Mouse (Mus musculus) ovary, adult 18-20 months (tissue): ENCODE data around the gene Snapc1.

ENCODE experiments used
- DNase-seq: peaks from one replicate; pipeline ENCODE4 v3.0.0; 2022; ENCODE audit warnings: low spot score, mixed read lengths

Snapc1 gene

GRCm38 (mm10) chr12:73964291-73965281 lies at the start of gene Snapc1:
Gene Snapc1 (plus strand): TSS chr12:73964481.
- DNase-seq = peak; percentile 92

GRCm38 (mm10) chr12:73918479-73918878 lies 45.8 kb upstream of the Snapc1 start:
- no peak for DNase-seq

GRCm38 (mm10) chr12:73930266-73930665 lies 34.0 kb upstream of the Snapc1 start:
- DNase-seq = no peak

- no peak for DNase-seq
Observed at GRCm38 (mm10) chr12:73931274-73931673, 33.0 kb upstream of the Snapc1 start.

- DNase-seq = no peak
Observed at GRCm38 (mm10) chr12:73934528-73934927, 29.8 kb upstream of the Snapc1 start.

- no peak for DNase-seq
Observed at GRCm38 (mm10) chr12:73937353-73937752, 26.9 kb upstream of the Snapc1 start, which contains the start of gene Gm49321. Gene Gm49321 (plus strand): TSS chr12:73937653.

DNA sequence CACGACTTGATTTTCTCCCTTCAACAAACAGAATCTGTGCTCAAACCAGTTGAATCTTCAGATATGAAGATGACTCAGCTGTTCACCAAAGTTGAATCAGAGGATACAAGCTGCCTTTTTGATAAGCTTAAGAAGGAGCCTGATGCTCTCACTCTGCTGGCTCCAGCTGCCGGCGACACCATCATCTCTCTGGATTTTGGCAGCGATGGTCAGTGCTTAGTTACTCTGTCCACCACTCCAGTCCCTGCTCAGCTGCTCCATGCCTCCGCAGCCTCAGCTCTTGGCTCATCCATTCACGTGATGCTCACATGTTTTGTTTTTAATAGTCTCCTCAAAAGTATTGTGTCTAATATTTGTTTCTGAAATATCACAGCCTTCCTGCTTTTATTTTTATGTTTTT lies 24.7 kb upstream of the Snapc1 start:
- no peak for DNase-seq

DNA sequence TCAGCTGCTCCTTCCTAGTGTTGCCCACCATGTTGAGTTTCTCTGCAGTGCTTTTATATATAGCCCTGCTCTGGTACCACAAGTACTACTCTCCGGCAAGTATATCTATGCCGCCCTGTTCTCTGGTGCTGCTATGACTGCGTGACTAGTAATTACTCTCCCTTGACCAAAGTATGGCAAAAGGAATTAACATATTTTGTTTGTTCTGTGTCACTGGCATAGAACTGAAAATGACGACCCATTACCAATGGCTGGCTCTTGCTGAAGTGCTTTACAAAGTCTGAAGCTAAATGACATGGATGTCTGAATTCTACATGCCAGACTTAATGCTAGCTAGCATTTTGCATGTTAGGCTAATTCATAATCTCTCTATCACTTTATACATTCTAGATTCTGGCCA lies 15.9 kb upstream of the Snapc1 start:
- no peak for DNase-seq

DNA sequence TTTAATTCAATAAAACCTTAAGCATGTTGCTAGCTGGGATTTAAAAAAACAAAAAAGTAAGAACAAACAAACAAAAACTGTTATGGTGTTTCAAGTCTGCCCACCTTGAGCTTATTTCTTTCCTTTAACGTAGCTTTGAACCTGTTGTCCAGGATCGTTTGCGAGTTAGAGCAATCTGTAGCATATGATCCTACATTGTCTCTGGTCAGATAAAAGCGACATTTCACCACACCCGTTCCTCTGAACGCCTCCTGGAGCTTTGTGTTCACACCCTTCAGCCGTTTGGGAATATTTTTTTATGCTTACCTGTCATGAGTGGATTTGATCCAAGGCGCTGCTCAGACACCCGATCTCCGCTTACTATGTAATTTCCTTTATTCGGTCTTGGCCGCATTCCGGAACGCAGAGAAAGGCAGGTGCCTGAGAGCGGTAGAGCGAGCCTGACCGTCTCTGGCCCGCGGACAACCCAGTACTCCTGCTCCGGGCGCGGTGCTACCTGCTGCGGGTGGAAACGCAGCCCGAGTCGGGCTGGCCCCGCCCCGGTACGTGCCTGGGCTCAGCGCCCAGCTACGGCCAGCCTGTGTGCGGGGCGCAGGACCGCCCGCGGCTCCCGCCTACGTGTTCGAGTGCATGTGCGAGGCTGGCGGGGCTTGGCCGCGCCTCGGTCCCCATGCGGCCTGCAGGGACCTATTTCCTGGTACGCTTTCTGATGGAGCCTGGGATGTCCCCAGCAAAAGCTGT lies 14.8 kb upstream of the Snapc1 start:
- DNase-seq = peak; percentile 5

DNA sequence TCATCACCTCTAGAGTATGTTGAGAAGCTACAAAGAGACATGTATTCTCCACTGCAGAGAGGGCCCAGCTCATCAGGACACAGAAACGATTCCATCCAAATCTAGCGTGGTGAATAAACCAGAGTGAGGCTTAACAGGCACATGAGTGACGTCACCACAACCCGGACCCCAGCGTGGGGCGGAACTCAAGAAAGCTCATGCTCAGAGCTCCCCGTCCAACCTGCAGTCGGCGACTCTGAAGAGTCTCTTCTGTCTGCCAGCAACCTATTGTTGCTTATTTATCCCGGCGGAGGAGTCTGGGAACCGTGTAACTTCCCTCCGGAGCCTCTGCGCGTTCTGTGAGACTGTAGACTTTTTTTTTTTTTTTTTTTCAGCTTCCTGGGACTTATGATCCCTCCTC lies 11.4 kb upstream of the Snapc1 start:
- peak; percentile 11 for DNase-seq

DNA sequence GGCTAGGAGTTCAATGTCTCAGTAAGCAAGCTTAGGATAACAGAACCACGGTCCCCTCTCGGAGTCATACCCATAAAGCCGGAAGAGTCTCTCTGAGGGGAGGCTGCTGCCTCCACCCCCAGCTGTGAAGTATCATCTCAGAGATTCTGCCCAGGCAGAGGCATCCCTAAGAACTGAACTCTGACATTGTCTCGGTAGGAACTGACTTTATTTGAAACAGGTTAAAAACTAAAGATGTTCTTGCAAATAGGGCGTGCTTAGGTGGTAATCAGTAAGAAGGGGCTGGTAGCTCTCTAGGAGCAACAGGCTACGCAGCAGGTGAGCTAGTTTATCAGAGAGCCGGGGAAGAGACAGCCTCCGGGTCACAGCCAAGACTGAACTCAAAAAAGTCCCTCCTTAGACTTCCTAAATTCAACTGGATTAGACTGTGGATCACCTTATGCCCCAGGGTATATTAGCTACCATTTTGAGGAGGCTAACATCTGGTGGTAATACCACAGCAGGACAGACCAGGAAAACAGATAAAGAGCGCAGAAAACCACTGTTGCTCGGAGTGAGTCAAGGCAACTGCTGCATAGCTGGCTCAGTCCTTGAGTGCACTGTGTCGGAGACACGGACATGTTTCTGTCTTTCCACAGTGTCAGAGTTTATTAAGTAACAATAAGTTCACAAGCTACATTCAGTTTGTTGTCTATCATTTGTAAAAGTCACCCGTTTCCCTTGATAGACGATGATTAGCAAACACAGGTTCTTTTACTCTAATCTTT lies 10.7 kb upstream of the Snapc1 start:
- DNase-seq = no peak

DNA sequence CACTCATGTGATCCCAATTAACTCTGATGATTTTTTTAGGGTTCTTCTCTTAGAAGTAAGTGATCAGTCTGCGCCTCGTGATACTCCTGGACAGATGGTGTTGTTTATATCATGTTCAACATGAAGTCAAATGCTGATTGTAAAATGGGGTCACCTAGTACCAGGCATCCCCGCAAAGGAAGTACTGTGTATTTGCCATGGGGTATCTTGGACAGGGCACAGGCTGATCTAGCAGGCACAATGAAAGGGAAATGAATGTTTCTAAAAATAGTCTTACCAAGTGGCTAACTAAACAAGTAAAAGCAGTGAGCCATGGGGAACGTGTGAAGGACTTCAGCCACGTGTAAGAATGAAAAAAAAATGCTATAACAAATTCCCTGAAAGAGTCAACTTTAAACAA lies 9.5 kb upstream of the Snapc1 start:
- no peak for DNase-seq

- no peak for DNase-seq
Observed at GRCm38 (mm10) chr12:73957676-73958075, 6.6 kb upstream of the Snapc1 start.

DNA sequence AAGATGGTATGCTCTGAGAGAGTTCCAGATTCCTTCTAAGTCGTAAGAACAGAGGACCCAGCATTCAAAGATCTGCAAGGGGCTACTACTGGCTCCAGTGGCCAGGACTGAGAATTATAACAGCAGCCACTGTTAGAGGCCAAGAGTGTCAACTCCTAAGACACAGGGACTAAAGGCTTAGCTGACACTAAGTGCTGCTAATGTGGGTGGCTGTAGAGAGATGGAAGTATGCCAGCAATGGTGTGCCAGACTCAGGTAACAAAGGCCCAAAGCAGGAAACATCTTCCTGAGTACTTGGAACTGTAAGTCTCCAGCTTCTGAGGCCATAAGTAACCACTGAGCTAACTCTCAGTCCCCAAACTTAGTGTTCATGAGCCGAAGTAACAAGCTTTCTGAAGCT lies 5.5 kb upstream of the Snapc1 start:
- no peak for DNase-seq

DNA sequence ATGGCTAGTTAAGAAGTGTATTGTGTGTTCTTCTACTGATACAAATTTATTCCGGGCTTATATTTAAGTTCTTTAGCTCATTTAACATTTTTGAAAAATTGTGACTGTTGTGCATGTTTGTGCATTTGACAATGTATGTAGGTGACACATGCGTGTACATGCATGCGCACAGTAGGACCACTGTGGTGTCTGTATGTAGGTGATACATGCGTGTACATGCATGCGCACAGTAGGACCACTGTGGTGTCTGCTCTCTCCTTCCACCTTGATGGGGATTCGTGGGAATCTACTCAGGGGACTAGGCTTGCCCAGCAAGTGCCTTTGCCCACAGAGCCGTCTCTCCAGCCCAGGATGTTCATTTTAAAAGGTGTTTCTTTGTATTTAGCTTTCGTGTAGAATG lies 4.9 kb downstream of the Snapc1 start:
- DNase-seq = no peak

- no peak for DNase-seq
Observed at GRCm38 (mm10) chr12:73974584-73974983, 10.3 kb downstream of the Snapc1 start.

DNA sequence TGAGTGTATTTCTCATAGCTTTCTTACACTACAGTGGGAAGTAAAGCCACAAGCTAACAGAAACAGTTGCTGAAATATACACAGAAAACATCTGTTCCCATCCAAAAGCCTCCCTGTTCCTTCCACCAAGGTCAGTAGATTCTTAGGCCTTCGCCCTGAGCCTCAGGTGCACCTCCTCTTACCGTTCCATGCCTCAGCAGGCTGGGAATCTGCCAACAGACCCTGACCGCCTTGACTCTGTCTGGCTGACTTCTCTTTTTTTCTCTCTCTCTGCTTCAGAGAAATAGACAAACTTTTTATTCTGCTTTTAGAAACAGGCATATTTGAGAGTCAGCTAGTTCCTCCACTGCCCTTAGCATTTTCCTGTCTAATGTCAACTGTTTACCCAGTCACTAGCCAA lies 13.9 kb downstream of the Snapc1 start:
- no peak for DNase-seq

DNA sequence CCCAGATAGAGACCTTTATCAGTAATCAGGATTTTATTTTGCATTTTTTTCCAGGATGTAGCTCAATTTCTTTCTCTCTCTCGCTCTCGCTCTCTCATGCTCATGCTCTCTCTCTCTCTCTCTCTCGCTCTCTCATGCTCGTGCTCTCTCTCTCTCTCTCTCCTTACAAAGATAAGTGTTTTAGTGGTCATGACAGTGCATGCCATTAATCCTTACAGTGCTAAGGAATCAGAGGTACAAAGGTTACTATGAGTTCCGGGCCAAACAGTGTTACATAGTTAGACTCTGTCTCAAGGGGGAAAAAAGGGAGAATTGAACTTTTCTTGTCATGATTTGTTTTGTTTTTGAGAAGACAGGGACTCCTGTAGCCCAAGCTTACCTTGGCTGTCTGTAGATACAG lies 15.4 kb downstream of the Snapc1 start:
- DNase-seq = no peak

DNA sequence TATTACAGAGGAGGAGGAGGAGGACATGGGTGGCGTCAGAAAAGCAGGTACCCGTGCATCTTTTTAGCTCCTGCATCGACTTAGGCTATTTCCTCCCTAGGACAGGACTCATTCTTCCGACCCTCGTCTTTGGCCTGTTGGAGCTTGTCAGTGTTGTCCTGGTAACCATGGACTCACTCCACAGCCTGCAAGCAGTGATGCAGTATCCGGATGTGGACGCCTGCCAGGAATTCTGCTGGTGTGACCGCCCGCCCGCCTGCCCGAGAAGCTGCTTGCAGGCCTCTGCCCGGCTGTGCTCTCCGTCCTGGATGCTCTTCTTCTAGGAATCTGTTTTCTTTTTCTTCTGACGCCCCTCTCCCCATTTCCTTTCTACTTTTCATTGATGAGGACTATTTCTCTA lies 18.3 kb downstream of the Snapc1 start:
- DNase-seq = peak; percentile 9

GRCm38 (mm10) chr12:73986299-73986698 lies 22.0 kb downstream of the Snapc1 start:
- DNase-seq = no peak

- no peak for DNase-seq
Observed at GRCm38 (mm10) chr12:73988393-73989008, 24.2 kb downstream of the Snapc1 start.

DNA sequence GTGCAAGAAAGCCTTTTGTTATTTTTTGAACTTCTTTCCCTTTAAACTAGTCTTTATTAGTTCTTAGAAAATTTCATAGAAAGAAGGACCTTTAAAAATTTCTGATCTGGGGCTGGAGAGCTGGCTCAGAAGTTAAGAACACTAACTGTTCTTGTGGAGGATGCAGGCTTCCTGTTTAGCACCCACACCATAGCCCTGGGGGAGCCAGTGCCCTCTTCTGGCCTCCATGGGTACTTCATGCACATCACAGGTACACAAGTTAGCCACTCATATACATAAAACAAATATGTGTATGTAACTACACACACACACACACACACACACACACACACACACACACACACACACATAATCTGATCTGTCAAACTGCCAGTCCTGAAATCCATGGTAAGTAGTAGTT lies 25.3 kb downstream of the Snapc1 start:
- no peak for DNase-seq
